Comparison of ENCODE assay signal across 17 mouse cellular contexts in genomic region chr12:110556861-110557628, GRCm38 (mm10). TPM values are rescaled to one million over a fixed set of nuclear protein-coding genes. Genes with fewer than 3 reads are reported as not detected.
A peak's percentile ranks its signal among the peaks of the same experiment; 100 is the strongest.
DNase-seq lines count a peak whose midpoint lies in the region; ATAC-seq and TF ChIP-seq lines count a peak whose summit lies in the region.
"Had no signal": no experiment of that assay in that cellular context is flagged by ENCODE, and none has a peak within 500 bp of the region (broad histone marks: within the 10 kb centered on the region; RNA-seq: fewer than 3 reads in every experiment).

No protein-coding gene starts in this region.

- no peaks in the 10 kb centered on the region for H3K9me3 ChIP-seq in hindbrain, embryonic 16.5 days (ENCODE audit: control insufficient read depth, low read length)
- H3K9me3 ChIP-seq in hindbrain, embryonic 13.5 days = no peaks in the 10 kb centered on the region
- H3K9me3 ChIP-seq: forebrain, embryonic 10.5 days; neural tube, embryonic 13.5 days; stomach, embryonic 15.5 days had no signal

- intact Hi-C loops in gastrocnemius, adult 2 months (cut with DNase I) = loop anchor here (2.0 kb wide), 1 partner anchor 102 kb away; no protein-coding TSS in a partner anchor

- H3K4me2 ChIP-seq in hindbrain, embryonic 16.5 days (ENCODE audit: low read length) = no peak overlapping the region
- H3K4me2 ChIP-seq in hindbrain, embryonic 13.5 days = no peak overlapping the region
- H3K4me2 ChIP-seq: neural tube, embryonic 13.5 days; stomach, embryonic 15.5 days had no signal

- no peak overlapping the region for H3K4me3 ChIP-seq in hindbrain, embryonic 16.5 days (ENCODE audit: low read length)
- H3K4me3 ChIP-seq in hindbrain, embryonic 13.5 days = no peak overlapping the region
- no peak overlapping the region for H3K4me3 ChIP-seq in gastrocnemius, adult 2 months
- H3K4me3 ChIP-seq: forebrain, embryonic 10.5 days; neural tube, embryonic 13.5 days; stomach, embryonic 15.5 days had no signal

- peak; percentile 69 for ATAC-seq in hindbrain, embryonic 16.5 days
- no peak for ATAC-seq in hindbrain, embryonic 13.5 days (ENCODE audit: low FRiP score)
- ATAC-seq: Patski had no signal

- 76% methylated on average over 18 of the region's 18 CpGs for WGBS in hindbrain, embryonic 16.5 days
- 85% methylated on average over 18 of the region's 18 CpGs for WGBS in hindbrain, embryonic 13.5 days

- no peak overlapping the region for H3K9ac ChIP-seq in hindbrain, embryonic 16.5 days (ENCODE audit: low read depth, low read length)
- H3K9ac ChIP-seq in hindbrain, embryonic 13.5 days = no peak overlapping the region
- H3K9ac ChIP-seq: neural tube, embryonic 13.5 days; stomach, embryonic 15.5 days had no signal

- H3K36me3 ChIP-seq in hindbrain, embryonic 16.5 days (ENCODE audit: control insufficient read depth, insufficient read depth, low read length) = peaks cover 47% of the 10 kb centered on the region
- H3K36me3 ChIP-seq in hindbrain, embryonic 13.5 days = peaks cover 98% of the 10 kb centered on the region

- no peaks in the 10 kb centered on the region for H3K27me3 ChIP-seq in hindbrain, embryonic 16.5 days (replicated peaks; ENCODE audit: control insufficient read depth, insufficient read depth, low read length)
- H3K27me3 ChIP-seq in hindbrain, embryonic 13.5 days = no peaks in the 10 kb centered on the region
- H3K27me3 ChIP-seq: neural tube, embryonic 13.5 days; Patski; stomach, embryonic 15.5 days had no signal

- no peak; the same call in 1 of the 2 replicates for TF ChIP-seq CTCF in gastrocnemius, adult 2 months (IDR thresholded peaks at IDR 0.05)

- DNase-seq in MN1 (ENCODE audit: low spot score) = peak; percentile 81
- peak; percentile 70 for DNase-seq in gastrocnemius, adult 2 months
- peak; percentile 81 for DNase-seq in lung, postnatal 10 days
- DNase-seq in T-cell, adult 2 months (ENCODE audit: low spot score) = no peak
- no peak for DNase-seq in frontal cortex, postnatal 25 days (ENCODE audit: low spot score in 2 of 2)
- no peak for DNase-seq in frontal cortex, adult 2 months (ENCODE audit: extremely low spot score in 1 of 2, low spot score in 1 of 2)
- DNase-seq: adrenal gland, postnatal 36 days; cerebellum, adult 11-12 months; kidney, postnatal 10 days; layer of hippocampus, postnatal 36 days; right cerebral cortex, postnatal 25 days had no signal

- no peaks in the 10 kb centered on the region for H3K4me1 ChIP-seq in hindbrain, embryonic 16.5 days (ENCODE audit: control insufficient read depth, insufficient read depth, low read depth, low read length)
- H3K4me1 ChIP-seq in hindbrain, embryonic 13.5 days (replicated peaks) = no peaks in the 10 kb centered on the region
- H3K4me1 ChIP-seq: forebrain, embryonic 10.5 days; neural tube, embryonic 13.5 days; stomach, embryonic 15.5 days had no signal

- H3K27ac ChIP-seq in hindbrain, embryonic 16.5 days (ENCODE audit: low read depth, low read length) = no peak overlapping the region
- H3K27ac ChIP-seq in hindbrain, embryonic 13.5 days = no peak overlapping the region; the same call in 1 of the 2 replicates
- peak overlapping the region; percentile 51 for H3K27ac ChIP-seq in gastrocnemius, adult 2 months
- H3K27ac ChIP-seq: forebrain, embryonic 10.5 days; neural tube, embryonic 13.5 days; stomach, embryonic 15.5 days had no signal

RNA-seq across cellular contexts. Expression of gene Dync1h1, which starts 44.2 kb away (rescaled TPM):
- 85.8 and 91.5 TPM in 2 replicates for polyA plus RNA-seq in hindbrain, embryonic 16.5 days (2015; fragmentation: Nextera tagmentation; extraction: Ambion mirVana)
- 82.4 and 86.8 TPM in 2 replicates for polyA plus RNA-seq in hindbrain, embryonic 13.5 days (2015; fragmentation: Nextera tagmentation; extraction: Ambion mirVana)
- total RNA-seq in gastrocnemius, adult 2 months (2021) = 10 to 100 TPM; 68.6 to 72.5 TPM
- 336 and 380 TPM in 2 replicates for polyA plus RNA-seq in frontal cortex, adult 2 months (2012; rRNA removed)

Comparison
In these comparisons a context has a peak if more than half of its experiments do, and no peak if none do; other contexts are left out.
1. DNase-seq: peak in MN1 (single experiment), gastrocnemius, adult 2 months (single experiment) and lung, postnatal 10 days (single experiment); none in T-cell, adult 2 months (single experiment), frontal cortex, postnatal 25 days (0 of 2) and frontal cortex, adult 2 months (0 of 2).